Mouse (Mus musculus): Measurements from ENCODE around the gene Anapc15.
"Not testable (repeated sequence)": the region's sequence is repeated elsewhere in the genome, so short reads cannot be mapped to it uniquely, and the experiment has no call there.

Gene Anapc15

DNA sequence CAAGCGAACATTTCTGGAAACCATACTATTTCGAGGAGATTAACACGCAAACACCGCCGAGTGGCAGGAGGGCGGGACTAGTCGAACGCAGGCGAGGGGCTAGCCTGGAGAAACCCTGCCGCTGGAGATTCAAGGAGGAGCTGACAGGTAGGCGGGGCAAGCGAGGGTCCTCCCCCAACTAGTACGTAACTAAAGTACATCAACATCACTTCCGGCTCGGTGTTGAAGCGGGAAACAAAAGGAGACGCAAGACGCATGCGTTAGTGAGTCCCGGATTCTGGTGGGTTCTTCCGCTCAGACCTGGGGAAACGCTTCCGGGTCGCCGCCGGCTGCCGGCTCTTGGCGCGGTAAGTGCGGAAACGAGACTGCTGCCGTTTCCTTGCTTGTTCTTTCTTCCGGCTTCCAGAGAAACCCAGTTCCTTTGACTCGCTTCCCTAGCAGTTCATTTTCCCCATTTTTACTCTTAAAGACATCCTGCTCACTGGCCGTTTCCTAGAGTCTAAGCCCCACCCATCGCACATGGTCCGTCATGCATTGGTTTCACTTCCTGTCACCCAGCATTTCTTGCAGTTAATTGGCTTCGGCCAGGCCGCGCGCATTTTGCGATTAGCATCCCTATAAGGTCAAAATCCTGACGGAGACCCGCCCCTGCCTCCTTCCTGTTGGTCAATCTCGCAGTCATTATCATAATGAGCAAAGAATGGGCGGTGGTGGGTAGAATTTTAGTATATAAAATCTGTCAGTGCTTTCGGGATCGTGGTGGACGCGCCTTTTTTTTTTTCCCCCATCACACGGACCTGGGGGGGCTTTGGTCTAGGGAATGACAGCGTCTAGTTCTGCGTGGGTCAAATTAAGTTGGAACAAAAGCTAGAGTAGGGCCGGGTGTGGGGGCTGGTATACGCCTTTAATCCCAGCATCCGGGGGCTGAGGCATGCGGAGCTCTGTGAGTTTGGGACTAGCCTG, 32.9 kb downstream of the Anapc15 start:
- DNase-seq (ENCODE audit: extremely low read depth, low read depth, low spot score) = peak; percentile 97

DNA sequence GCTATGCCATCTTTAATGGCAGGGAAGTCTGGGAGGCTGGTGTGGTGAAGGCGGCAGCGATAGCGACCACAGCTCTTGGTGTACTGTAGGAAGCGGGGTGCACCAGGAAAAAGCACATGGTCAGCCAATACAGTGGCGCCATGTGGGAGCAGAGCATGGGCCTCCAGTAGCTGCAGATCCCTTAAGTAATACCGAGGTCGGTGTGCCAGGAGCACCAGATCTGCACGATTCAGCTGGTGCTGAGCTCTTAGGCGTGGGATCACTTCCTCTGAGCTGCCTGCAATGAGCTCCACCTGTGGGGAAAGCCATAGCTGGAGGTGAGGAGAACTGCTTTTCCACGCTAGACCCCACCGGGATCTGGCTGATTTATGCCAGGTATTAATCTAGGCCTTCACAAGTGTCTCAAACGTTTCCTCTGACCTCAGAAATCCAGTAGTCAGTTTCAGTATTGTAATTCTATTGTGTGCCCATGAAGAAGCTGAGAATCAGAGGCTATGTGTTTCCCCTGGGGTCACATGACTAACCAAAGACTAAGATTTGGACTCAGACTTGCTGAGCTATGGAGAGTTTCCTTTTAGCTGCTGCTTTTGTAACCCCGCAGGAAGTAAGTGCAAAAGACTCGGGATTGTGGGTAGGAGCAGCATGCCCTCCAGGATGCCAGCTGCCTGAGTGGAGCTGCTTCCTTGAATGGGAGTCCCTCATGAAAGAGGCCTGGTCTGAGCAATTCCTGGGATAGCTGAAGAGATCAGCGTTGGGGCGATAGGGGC, 37.0 kb downstream of the Anapc15 start:
- DNase-seq (ENCODE audit: extremely low read depth, low read depth, low spot score) = no peak

DNA sequence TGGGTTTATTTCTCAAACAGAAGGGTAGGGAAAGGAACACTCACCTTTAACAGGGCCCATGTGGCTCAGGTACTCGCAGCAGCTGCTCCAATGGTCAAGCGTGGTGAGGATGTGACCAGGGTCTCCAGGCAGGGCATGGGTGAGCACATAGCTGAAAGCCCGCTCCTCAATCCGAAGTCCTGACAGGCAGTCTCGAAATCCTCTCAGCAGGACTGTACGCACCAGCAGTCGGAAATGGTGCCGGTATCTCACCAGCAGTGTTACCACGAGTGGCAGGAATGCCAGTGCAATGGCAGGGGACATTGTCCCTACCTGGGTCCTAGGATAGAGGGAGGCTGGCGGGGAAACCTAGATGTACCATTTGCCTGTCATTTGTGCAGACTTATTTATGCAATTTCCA, 38.5 kb downstream of the Anapc15 start:
- no peak for DNase-seq (ENCODE audit: extremely low read depth, low read depth, low spot score)

DNA sequence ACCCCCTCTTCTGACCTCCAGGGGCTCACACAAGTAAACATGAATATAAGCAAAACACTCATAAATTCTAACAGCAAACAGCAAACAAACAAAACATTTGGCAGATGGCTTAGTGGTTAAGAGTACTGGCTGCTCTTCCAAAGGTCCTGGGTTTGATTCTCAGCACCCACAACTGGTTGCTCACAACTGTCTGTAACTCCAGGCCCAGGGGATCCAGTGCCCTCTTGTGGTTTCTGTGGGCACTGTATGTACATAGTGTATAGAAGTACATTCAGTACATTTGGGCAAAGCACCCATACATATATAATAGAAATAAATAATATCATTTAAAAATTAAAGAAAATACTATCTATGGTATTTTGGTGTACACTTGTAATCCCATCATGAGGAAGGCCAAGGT, 39.3 kb downstream of the Anapc15 start:
- DNase-seq (ENCODE audit: extremely low read depth, low read depth, low spot score) = no peak

DNA sequence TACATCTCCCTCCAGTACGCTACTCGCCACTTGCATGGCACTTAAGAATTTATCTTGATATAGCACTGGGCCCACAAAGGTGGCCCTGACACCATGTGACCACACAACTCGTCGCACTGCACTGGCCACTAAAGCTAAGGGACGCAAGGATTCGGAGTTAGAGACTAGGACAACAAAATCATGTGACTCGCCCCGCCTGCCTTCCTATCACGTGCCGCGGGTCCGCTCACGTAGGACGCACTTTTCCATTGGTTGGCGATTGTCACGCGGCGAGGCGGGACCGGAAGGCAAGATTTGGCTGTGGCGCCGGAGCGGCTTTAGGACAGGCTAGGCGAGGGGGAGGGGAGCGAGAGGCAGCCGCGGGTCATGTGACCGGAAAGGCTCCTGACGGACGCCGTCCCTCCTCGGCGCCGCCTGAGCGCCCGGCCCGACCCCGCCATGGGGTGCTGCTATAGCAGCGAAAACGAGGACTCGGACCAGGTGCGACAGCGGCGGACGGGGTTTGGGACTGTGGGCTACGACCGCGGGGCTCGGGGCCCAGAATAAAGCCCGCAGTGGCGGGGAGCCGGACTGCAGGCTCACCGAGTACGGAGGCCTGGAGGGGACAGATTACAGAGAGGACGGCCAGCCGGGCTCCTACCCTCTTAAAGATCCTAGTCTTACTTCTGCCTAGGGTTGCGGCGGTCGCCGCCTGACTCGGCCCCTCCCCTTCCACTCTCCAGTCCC, 42.2 kb downstream of the Anapc15 start, which contains the start of gene Lamtor1:
TSS of gene Lamtor1 (plus strand) at position 344 of the 726 bp plus-strand sequence.
- peak; percentile 77 for DNase-seq (ENCODE audit: extremely low read depth, low read depth, low spot score)

DNA sequence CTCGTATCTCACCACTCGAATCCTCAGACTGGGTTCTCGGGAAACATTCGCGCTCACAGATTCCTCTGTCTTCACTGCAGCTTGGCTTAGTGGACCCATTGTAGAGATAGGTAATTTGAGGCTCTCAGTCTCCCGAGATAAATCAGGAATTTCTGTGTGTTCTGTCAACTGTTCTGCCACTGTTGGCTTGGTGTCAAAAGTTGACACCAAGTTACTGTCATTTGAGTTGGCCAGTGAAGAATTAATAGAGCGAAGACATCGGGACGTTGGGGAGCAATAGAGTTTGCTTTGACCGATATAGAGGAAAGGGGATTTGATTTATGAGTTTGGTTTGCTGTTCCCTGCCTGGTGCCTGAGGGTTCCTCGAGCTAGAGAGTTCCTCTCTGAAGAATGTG, 42.8 kb downstream of the Anapc15 start, which contains the start of gene Tomt:
TSS of gene Tomt (minus strand) at position 73 of the 395 bp plus-strand sequence.
- no peak for DNase-seq (ENCODE audit: extremely low read depth, low read depth, low spot score)

DNA sequence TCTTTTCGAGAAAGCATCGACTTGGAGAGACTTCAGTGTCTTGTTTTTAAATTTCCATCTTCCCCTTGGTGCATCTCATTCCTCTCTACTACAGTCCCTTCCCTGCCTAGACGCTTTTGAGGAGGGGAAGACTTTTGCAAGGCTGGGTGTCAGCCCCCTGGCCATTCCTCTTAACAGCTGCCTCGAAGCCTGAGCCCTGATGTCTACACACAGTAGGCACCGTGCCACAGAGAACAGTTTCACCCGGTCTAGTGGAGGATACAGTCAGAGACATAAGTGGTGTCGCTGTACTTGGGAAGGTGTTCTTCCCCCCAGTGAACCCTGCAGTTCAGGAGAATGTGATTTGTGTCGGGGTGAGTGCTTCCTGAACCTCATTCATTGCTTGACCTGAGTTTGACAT, 43.2 kb downstream of the Anapc15 start:
- no peak for DNase-seq (ENCODE audit: extremely low read depth, low read depth, low spot score)

DNA sequence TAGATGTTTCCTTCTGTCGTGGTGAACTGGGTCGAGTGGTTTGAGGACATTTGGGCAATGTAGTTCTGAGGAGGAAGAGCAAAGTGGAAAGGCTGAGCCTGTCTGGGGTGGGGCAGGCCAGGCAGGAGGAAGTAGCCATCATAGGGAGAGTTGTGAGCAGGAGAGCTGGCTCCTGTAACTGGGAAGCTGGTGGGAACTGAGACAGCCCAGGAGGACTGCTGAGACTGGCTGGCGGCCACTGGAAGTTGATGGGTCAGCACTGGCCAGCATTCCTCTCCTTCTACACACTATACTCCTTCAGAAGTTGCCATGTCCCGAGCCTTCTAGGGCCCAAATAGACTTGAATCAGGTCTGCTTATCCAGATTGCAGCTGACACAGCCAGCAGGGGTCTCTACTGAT, 44.9 kb downstream of the Anapc15 start:
- no peak for DNase-seq (ENCODE audit: extremely low read depth, low read depth, low spot score)

DNA sequence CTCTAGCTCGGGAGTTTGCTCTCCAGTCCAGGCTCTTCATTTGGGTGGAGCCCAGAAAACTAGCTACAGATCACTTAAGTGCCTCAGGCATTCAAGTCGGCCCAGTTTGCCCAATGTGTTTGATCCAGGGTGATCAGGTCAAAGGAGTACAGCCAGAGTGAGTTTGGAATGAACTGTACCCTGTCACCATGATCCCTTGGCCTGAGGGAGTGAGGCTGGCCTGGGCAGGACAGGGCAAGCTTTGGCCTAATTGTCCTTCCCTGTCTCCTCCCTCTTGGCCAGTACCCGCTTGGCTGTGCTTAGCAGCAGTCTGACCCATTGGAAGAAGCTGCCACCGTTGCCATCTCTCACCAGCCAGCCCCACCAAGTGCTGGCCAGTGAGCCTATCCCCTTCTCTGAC, 46.6 kb downstream of the Anapc15 start:
- DNase-seq (ENCODE audit: extremely low read depth, low read depth, low spot score) = peak; percentile 91

DNA sequence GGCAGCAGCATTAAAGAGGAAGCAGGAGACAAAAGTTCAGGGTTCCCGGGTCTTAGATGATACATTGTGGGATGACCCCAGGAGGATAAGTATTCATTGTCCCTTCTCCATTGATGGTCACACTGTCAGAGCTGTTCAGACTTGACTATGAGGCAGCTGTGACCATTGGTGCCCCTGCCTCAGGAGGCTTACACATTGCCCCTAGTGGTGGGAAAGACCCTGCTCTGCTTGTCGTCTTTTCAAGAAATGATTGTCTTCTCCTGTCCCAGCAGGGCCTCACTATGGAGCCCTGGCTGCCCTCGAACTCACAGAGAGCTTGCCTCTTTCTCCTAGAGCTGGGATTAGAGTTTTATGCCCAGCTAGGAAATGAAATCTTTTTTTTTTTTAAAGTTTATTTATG, 48.5 kb downstream of the Anapc15 start:
- DNase-seq (ENCODE audit: extremely low read depth, low read depth, low spot score) = no peak

DNA sequence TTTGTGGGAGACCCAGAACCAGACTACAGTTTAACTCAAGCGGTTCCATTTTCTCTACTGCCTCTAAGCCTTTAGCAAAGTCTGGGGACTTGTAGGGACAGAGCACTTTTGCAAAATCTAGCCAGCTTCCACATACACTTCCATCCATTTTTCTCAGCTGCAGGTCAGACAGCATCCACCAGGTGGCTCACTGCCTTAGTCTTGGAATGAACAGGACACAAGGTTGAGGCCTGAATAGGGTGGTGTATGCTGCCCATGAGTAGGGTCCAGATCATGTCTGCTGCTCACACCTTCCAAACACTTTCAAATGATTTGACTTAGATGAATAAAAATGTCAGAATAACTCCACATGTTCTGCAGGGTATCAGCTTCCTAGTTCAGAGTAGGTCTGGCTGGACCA, 54.6 kb downstream of the Anapc15 start:
- DNase-seq (ENCODE audit: extremely low read depth, low read depth, low spot score) = no peak

DNA sequence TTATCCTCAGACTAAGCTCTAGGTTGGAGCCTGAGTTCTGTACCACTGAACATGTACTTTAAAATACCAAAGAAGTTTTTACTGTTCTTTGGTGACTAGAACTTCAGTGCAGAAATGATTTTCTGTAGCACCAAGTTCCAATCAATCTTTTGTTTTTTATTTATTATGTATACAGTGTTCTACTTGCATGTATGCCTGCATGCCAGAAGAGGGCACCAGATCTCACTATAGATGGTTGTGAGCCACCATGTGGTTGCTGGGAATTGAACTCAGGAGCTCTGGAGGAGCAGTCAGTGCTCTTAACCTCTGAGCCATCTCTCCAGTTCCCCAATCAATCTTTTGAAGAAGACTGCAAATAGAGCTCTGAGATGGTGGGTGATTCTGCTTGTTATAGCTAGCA, 62.4 kb downstream of the Anapc15 start:
- not testable (repeated sequence) for DNase-seq (ENCODE audit: extremely low read depth, low read depth, low spot score)

DNA sequence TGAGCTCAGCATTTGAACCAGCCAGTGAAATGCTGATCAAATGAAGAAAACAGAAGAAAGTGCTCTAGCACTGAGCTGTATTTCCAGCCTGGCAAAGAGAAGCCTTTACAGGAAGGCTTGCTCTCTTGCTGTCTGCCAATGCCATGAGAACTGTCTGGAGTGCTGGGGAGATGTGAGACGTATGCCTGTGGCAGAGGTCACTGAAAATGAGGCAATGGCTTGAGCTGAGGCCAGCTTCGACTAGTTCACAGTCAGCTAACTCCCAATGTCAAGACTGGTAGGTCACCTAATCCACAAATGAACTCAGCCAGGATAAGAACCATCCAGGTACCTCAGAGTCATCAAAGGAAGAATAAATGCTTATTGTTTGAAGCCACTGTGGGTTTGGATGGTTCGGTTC, 64.6 kb downstream of the Anapc15 start:
- no peak for DNase-seq (ENCODE audit: extremely low read depth, low read depth, low spot score)

DNA sequence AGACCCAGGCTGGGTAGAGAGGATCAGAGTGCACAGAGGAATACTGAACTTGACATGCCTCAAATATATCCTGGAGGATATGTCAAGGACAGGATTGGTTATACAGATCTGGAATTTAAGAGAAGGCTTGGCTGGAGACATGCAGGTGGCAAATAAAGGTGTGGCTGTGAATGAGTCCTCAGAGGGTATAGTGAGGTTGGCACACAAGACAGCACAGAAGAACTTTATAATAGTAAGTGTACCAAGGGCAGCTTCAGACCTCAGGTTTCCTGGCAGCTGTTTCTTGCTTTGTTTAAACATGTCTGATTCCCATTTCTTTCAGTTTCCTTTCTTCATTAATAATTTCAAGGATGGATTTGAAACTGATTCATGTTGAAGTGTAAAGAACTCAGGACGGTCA, 69.0 kb downstream of the Anapc15 start:
- no peak for DNase-seq (ENCODE audit: extremely low read depth, low read depth, low spot score)

DNA sequence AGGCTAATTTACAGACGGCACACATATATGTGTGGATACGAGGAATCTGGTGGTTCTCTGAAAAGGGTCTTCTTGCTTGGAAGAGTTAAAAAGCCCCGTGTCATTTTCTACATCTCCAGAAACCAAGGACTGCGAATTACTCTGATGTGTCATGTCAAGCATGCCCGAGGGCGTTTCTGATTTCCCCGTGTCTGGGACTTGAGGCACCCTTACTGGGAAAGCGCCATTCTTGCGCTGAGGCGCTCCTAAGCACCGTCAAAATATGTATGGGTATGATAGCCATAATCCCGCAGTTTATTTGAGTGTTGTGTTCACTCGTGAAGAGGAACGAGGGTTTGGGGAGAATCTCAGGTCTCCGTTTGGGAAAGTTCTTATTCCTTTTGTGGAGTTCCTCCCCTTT, 69.8 kb downstream of the Anapc15 start:
- no peak for DNase-seq (ENCODE audit: extremely low read depth, low read depth, low spot score)

DNA sequence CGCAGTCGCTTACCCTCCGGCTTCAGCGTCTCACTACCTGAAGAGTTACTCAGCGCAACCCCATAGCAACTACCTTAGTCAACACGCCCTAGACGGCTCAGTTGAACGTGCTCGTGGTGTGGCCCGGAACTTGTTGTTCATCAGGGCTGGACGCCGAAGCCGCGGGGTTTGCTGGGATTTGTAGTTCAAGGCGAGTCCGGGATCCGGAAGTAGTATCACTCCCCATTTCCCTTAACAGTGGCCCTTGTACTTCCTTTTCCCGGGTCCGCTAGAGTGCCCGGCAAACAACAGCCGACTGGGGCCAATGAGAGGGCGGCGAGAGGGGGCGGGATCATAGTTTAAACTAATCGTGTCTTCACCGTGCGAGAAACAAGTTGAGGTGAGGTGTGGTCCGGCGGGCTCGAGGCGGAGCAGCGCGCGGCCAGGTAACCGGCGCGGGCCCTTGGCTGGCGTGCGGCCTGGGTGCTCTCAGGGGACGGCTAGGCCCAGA, 70.3 kb downstream of the Anapc15 start, which contains the start of the genes Lrrc51 and Numa1:
TSS of gene Lrrc51 (minus strand) at position 145 of the 490 bp plus-strand sequence.
TSS of gene Numa1 (plus strand) at position 361 of the 490 bp plus-strand sequence.
- peak; percentile 93 for DNase-seq (ENCODE audit: extremely low read depth, low read depth, low spot score)

DNA sequence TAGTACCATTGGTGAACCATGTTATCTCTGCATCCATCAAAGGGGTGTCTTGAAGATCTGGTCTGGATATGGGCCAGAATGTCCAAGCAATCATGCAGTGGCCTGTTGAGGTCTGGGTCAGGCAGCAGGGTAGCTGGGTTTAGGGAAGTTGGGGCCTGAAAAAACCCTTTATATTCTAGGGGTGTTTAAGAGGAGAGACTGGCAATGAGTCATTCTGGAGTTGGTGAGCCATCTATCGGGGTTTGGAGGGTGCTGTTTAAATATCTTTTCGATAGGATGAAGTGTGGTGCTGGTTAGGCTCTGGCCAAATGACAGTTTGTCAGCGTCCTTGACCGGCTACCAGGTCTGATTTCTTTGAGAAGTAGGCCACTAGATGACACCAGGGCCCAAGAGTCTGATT, 72.4 kb downstream of the Anapc15 start:
- no peak for DNase-seq (ENCODE audit: extremely low read depth, low read depth, low spot score)

DNA sequence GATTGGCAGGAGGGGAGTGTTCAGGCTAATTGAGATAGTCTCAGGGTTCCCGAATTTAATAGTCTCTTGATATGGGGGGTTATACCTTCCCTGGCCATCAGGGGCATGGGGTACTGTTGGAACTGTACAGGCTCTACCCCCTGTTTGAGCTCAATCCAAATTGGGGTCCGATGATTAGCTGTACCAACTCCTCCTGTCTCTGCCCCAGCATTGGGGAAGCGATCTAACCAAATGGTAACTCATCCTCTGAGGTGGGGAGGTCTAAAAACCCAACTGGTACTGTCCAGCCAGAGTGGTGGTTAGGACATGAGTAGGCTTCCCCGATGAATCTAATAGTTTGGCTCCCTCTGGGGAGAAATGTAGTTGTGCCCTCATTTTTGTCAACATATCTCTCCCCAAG, 73.5 kb downstream of the Anapc15 start:
- no peak for DNase-seq (ENCODE audit: extremely low read depth, low read depth, low spot score)

DNA sequence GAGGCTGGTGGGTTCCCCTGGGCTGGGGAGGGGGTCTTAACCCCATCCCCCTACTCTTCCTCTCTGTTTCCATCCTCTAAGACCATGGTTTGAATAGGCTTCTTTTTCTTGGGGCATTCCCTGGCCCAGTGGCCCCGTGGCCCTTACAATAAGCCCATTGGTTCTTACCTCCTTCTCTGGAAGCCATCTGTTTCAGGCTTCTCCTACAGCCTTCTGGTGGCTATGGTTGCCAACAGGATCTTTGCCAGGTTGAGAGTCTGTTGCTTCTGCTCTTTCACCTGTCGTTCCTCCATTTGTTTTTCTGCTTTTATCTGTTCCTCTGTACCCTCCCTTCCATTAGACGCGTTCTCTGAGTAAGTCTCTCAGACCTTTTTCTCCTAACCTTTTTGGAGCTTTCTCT, 74.1 kb downstream of the Anapc15 start:
- no peak for DNase-seq (ENCODE audit: extremely low read depth, low read depth, low spot score)

DNA sequence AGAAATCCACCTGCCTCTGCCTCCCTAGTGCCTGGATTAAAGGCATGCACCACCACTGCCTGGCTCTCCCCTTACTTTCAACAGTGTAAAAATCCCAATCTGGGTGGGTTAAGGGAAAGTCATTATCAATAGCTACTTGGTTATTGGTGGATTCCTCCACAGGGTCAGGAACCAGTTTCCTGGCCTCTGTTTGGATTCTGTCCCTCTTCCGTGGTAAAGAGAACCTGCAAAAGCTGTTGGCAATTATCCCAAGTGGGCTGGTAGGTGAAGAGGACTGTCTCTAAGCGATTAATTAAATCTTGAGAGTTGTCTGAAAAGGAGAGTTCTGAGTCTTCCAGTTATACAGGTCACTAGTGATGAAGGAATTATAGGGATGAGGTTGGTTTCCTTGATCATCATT, 74.8 kb downstream of the Anapc15 start:
- DNase-seq (ENCODE audit: extremely low read depth, low read depth, low spot score) = no peak

DNA sequence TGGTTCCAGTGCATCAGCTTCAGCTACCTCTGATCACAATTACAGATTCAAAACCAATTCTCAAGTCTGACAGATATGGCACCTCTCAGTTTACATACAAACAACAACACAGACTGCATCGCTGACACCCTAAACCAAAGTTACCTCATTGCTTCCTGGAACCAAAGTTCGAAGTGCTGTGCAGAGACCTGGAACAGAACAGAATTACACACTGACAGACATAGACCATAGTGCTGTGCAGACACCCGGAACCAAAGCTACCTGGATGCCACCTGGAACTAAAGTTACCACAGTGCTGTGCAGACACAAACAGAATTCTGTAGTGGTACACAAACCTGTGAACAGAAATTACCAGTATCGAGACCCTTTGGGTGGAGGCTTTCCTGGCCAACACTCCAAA, 76.2 kb downstream of the Anapc15 start:
- DNase-seq (ENCODE audit: extremely low read depth, low read depth, low spot score) = no peak
